Mouse (Mus musculus) heart, postnatal 14 days (tissue): ENCODE measurements at regions not wholly inside any gene's neighbourhood (a gene's known extent, or its start where the extent isn't known, plus 50 kb on each side); places are given as distances from the start of the nearest gene placed in this dataset.

Experiments used
- DNase-seq, 2 experiments: peaks; one replicate each; pipeline ENCODE4 v3.0.0; 2021 to 2022
- intact Hi-C: fragments of 180-260 bp; cut with DNase I; formaldehyde crosslinking; loops from one replicate; pipeline ENCODE4 v1.15.1; 2025

DNA sequence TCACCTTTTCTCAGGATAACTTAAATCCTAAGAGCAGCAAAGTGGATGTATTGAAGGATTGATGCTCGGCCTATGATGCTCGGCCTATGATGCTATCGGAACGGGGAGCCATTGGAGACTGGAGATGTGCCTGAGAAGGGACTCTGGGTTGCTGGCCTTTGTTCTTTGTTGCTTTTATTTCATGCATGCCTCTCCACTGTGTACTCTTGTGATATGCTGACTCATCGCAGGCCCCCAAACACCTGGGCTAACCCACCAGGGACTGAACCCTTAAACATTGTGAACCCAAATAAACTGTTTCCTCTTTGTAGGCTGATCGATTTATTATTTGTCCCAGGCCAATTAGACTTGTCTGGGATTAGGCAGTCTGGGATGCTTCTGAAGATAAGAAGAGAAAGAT lies 61.9 kb downstream of the Pdcl3 start:
- DNase-seq: no peak
- intact Hi-C loops: no loop called here

GRCm38 (mm10) chr1:39057304-39057703 lies 71.9 kb downstream of the Pdcl3 start:
- no peak for DNase-seq
- intact Hi-C loops: no loop called here

- intact Hi-C loops: no loop called here
- DNase-seq: no peak
These were observed 77.1 kb downstream of the Pdcl3 start for GRCm38 (mm10) chr1:39062509-39062908.

GRCm38 (mm10) chr1:39063666-39064385 lies 78.4 kb downstream of the Pdcl3 start:
- no peak for DNase-seq
- intact Hi-C loops: no loop called here

GRCm38 (mm10) chr1:39064781-39065180 lies 79.4 kb downstream of the Pdcl3 start:
- intact Hi-C loops: no loop called here
- DNase-seq: no peak

DNA sequence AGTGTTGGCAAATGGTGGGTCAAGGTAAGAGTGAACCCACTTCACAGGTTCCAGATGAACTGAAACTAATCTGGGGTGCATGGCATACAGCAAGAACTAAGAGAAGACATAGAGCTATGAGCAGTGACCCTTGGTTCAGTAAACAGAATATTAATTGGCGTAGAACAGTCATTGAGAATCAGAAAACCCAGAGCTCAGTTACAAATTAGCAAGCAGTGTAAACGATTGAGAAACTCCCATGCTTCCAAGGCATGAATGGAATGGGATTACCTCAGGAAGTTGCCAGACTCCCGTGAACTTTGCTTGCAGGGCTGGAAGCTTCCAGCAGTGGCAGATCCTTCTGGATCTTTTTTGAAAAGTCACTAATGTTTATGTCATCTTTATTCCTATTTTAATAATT lies 82.5 kb downstream of the Pdcl3 start:
- intact Hi-C loops: no loop called here
- no peak for DNase-seq

DNA sequence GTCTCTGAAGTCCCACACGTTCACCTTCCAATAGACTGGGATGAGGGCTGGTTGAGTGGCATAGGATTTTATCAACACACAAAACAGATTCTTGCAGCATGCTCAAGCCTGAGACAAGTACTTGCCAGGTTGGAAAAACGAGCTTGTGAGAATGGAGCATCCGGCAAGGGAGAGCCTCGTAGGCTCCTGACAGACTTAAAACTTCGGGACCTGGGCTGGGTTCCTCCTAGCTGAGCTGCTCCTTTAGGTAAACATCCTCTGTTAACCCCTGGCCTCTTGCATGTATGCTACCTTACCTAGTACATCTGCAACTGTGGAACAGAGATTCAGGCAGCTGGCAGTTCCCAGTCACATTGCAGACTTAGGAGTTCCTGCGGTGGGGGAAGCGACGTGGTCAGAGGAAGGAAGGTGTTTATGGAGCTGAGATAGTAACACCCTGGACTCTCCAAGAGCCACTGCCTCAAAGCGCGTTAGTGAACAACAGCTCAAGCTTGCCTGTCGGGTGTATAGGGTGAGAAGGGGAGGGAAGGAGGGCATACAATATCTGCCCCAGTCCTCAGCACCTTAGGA lies 83.8 kb downstream of the Pdcl3 start:
- intact Hi-C loops: no loop called here
- no peak for DNase-seq

DNA sequence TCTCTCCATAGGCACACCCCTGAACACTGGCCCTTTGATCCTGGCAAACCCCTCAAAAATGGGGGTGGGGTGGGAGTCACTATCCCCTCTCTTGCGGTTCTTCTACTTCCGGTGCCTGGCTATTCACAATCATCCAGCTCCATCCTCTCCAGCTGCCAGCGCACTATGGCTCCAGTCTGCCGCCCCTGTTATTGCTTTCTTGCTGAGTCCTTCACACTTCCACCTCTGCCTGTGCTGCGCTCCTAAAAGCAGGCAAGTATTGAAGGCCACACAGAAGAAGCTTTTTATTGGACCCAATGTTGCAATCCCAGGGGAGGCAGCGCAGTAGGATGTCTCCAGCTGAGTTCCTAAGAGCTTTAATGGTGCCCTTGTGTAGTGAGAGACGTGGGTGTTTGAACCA lies 84.3 kb downstream of the Pdcl3 start:
- DNase-seq: no peak
- intact Hi-C loops: no loop called here

- DNase-seq: no peak
- intact Hi-C loops: no loop called here
These were observed 90.6 kb downstream of the Pdcl3 start for GRCm38 (mm10) chr1:39075966-39076365.

DNA sequence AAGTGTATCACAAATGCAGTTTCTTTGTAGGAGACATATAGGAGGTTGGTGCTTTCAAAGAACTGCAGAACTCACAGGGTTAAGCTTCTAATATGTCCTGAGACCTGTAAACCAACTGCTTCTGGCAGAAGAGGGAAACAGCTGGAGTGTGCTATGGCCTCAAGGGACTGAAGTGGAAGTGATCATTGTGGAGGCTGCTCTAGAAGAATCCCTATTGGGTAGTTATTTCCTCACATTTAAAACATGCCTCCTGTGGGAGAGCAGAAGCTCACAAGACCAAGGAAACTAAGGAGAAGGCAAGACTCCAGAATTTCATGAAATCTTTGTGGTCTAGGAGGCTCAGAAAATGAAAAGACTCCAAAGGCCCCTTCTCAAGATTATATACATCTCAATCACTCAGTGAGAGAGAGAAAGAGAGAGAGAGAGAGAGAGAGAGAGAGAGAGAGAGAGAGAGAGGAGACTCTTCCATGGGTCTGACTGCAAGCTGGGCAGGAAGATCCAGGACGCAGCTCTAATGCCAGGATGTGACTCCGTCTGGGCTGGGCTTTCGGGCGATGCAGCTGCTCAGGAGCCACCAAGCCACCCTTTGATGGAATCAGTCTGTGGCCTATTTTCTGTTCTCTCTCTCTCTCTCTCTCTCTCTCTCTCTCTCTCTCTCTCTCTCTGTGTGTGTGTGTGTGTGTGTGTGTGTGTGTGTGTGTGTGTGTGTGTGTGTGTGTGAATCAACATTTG lies 93.3 kb downstream of the Pdcl3 start:
- intact Hi-C loops: no loop called here
- DNase-seq: peak; percentile 41 to 62

GRCm38 (mm10) chr1:39083911-39084826 lies 98.8 kb downstream of the Pdcl3 start:
- DNase-seq: no peak
- intact Hi-C loops: no loop called here

GRCm38 (mm10) chr1:39086273-39086672 lies 100.9 kb downstream of the Pdcl3 start:
- DNase-seq: peak; percentile 64 to 74
- intact Hi-C loops: no loop called here

- no peak for DNase-seq
- intact Hi-C loops: no loop called here
These were observed 103.7 kb upstream of the Npas2 start for GRCm38 (mm10) chr1:39089875-39090274.

DNA sequence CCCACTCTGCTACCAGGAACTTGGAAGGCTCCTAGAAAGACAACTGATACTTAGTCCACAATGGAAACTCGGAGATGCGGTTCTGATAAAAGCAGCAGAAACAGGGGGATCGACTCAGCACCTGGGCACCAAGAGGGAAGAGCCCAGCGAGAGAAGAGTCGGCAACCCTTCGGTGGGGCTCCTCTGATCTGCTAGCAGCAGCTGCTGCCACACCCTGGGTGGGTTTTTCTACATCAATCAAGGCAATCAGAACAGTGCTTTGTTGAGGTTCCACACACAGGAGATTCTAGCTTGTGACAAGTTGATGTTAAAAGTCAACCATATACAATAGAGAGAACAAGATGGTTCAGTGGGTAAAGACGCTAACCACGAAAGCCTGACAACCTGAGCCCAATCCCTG lies 102.4 kb upstream of the Npas2 start:
- no peak for DNase-seq
- intact Hi-C loops: no loop called here

- no peak for DNase-seq
- intact Hi-C loops: no loop called here
These were observed 101.9 kb upstream of the Npas2 start for GRCm38 (mm10) chr1:39091638-39092037.

DNA sequence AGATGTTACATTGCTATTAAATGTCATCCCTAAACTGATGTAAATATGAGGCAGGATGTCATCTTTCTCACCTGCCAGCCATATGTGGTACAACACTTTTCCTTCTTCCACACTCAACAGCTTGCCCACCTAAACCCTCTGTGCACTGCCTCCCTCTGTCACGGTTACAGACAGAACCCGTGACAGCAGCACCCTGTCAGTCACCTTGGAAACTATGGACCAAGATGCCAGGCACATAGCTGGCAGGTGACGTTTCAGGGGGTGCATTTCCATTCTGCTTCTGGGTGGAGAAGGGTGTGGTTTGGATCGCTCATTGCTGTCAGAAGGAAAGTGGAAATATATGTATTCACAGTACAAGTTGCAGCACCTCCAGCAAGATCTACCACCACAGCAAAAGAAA lies 100.2 kb upstream of the Npas2 start:
- no peak for DNase-seq
- intact Hi-C loops: no loop called here

GRCm38 (mm10) chr1:39094001-39094400 lies 99.5 kb upstream of the Npas2 start:
- DNase-seq: no peak
- intact Hi-C loops: no loop called here

- no peak for DNase-seq
- intact Hi-C loops: no loop called here
These were observed 97.6 kb upstream of the Npas2 start for GRCm38 (mm10) chr1:39095901-39096300.

DNA sequence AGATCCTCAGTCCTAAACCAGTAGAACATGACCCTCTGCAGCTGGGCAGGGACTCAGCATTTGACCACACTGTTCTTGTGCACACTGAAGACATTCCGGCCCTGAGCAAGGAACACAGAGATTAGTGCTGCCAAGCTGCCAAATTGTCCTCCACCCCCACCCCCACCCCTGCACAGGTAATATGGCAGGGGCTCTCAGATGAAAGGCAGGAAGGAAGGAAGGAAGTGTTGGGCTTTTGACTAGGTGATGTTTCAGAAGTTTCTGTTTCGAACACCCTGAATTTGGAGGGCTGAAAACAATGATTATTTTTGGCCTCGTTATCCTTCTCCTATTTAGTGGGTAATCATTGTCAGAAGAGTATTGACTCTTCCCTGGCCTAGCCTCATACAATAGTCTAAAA lies 96.8 kb upstream of the Npas2 start:
- DNase-seq: no peak
- intact Hi-C loops: no loop called here

GRCm38 (mm10) chr1:39097499-39097898 lies 96.0 kb upstream of the Npas2 start:
- intact Hi-C loops: no loop called here
- DNase-seq: no peak

- no peak for DNase-seq
- intact Hi-C loops: no loop called here
These were observed 95.4 kb upstream of the Npas2 start for GRCm38 (mm10) chr1:39098154-39098553.
